11 mouse cellular contexts compared by ENCODE assay signal in the genomic region with DNA sequence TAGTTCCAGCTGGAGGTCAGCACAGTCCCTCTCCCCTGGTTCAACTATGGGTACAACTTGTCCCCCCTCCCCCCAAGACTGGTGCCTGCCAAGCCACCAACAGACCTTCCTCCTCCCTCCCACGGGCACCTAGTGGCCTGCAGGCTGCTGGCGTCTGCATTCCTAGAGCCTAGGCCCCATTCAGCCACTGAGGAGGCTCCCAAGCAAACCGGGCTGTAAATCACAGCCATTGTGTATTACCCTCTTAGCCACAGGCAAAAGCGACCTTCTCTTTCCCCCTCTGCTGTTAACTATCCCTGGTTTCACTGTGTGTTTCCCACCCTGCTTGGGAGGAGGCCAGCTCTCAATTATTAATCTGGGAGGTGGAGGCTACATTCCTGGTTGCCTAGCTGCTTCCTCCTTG. TPM values are rescaled to one million over a fixed set of nuclear protein-coding genes. Genes with fewer than 3 reads are reported as not detected.
DNase-seq lines count a peak whose midpoint lies in the region; ATAC-seq and TF ChIP-seq lines count a peak whose summit lies in the region.
"Had no signal": no experiment of that assay in that cellular context is flagged by ENCODE, and none has a peak within 500 bp of the region (broad histone marks: within the 10 kb centered on the region; RNA-seq: fewer than 3 reads in every experiment).

No protein-coding gene starts in this region.

- 18% methylated on average over 4 of the region's 4 CpGs for WGBS in heart, embryonic 16.5 days
- WGBS in hindbrain, embryonic 16.5 days = 8% methylated on average over 4 of the region's 4 CpGs
- whole genome bisulfite sequencing in limb, embryonic 14.5 days = 9% methylated on average over 4 of the region's 4 CpGs

- no peaks in the 10 kb centered on the region for H3K27me3 ChIP-seq in heart, embryonic 16.5 days (ENCODE audit: control insufficient read depth, insufficient read depth, low read length)
- H3K27me3 ChIP-seq in hindbrain, embryonic 16.5 days (replicated peaks; ENCODE audit: control insufficient read depth, insufficient read depth, low read length) = no peaks in the 10 kb centered on the region
- H3K27me3 ChIP-seq in limb, embryonic 14.5 days (ENCODE audit: control insufficient read depth, insufficient read depth, low read length) = no peaks in the 10 kb centered on the region
- H3K27me3 ChIP-seq: CH12.LX had no signal

- TF ChIP-seq POLR2A in limb, embryonic 14.5 days (IDR thresholded peaks at IDR 0.05; ENCODE audit: borderline replicate concordance, extremely low read depth, insufficient read depth, insufficient read length) = no peak

- H3K36me3 ChIP-seq in heart, embryonic 16.5 days (ENCODE audit: control insufficient read depth, insufficient read depth) = no peaks in the 10 kb centered on the region
- no peaks in the 10 kb centered on the region for H3K36me3 ChIP-seq in hindbrain, embryonic 16.5 days (ENCODE audit: control insufficient read depth, insufficient read depth, low read length)
- H3K36me3 ChIP-seq in limb, embryonic 14.5 days (ENCODE audit: control insufficient read depth, insufficient read depth, low read length) = no peaks in the 10 kb centered on the region

- H3K27ac ChIP-seq in heart, embryonic 16.5 days (ENCODE audit: low read length) = peak overlapping the region; percentile 72
- H3K27ac ChIP-seq in hindbrain, embryonic 16.5 days (ENCODE audit: low read depth, low read length) = peak overlapping the region; percentile 34; the same call in 1 of the 2 replicates
- peak overlapping the region; percentile 46 for H3K27ac ChIP-seq in limb, embryonic 14.5 days (replicated peaks; ENCODE audit: low read depth, low read length)

- no peak overlapping the region for H3K4me3 ChIP-seq in heart, embryonic 16.5 days (ENCODE audit: low read length)
- H3K4me3 ChIP-seq in hindbrain, embryonic 16.5 days (ENCODE audit: low read length) = no peak overlapping the region
- H3K4me3 ChIP-seq in limb, embryonic 14.5 days (replicated peaks; ENCODE audit: low read length) = no peak overlapping the region

- no peak for ATAC-seq in heart, embryonic 16.5 days (replicated peaks; ENCODE audit: extremely low read depth, insufficient read depth, low FRiP score)
- no peak for ATAC-seq in hindbrain, embryonic 16.5 days
- peak; percentile 45; the same call in 1 of the 2 replicates for ATAC-seq in limb, embryonic 14.5 days (ENCODE audit: low FRiP score, low read depth)
- no peak for ATAC-seq in granulocyte monocyte progenitor cell, adult 5-6 weeks (replicated peaks; ENCODE audit: poor library complexity, severe bottlenecking)

- H3K4me2 ChIP-seq in heart, embryonic 16.5 days (ENCODE audit: low read depth, low read length) = no peak overlapping the region
- no peak overlapping the region for H3K4me2 ChIP-seq in hindbrain, embryonic 16.5 days (ENCODE audit: low read length)
- no peak overlapping the region for H3K4me2 ChIP-seq in limb, embryonic 14.5 days (replicated peaks; ENCODE audit: low read depth, low read length, severe bottlenecking)

- DNase-seq in heart, postnatal 14 days = no peak
- DNase-seq in embryo, embryonic 10.5 days (ENCODE audit: low spot score) = peak; percentile 54
- peak; percentile 63 for DNase-seq in limb, embryonic 14.5 days (ENCODE audit: low spot score)
- DNase-seq in cerebellum, postnatal 25 days = no peak
- DNase-seq in left cerebral cortex, postnatal 14 days (ENCODE audit: low spot score in 2 of 2) = no peak
- DNase-seq: adrenal gland, postnatal 25 days; right cerebral cortex, postnatal 4 days had no signal

- no peaks in the 10 kb centered on the region for H3K9me3 ChIP-seq in heart, embryonic 16.5 days (replicated peaks; ENCODE audit: control insufficient read depth, low read length)
- no peaks in the 10 kb centered on the region for H3K9me3 ChIP-seq in hindbrain, embryonic 16.5 days (ENCODE audit: control insufficient read depth, low read length)
- H3K9me3 ChIP-seq in limb, embryonic 14.5 days (ENCODE audit: control insufficient read depth, low read length) = no peaks in the 10 kb centered on the region

- H3K9ac ChIP-seq in heart, embryonic 16.5 days (ENCODE audit: low read length) = peak overlapping the region; percentile 35; the same call in 1 of the 2 replicates
- no peak overlapping the region; the same call in 1 of the 2 replicates for H3K9ac ChIP-seq in hindbrain, embryonic 16.5 days (ENCODE audit: low read depth, low read length)
- no peak overlapping the region for H3K9ac ChIP-seq in limb, embryonic 14.5 days (ENCODE audit: low read depth, low read length, severe bottlenecking)

- intact Hi-C loops in heart, postnatal 14 days (cut with DNase I) = no loop called here
- intact Hi-C loops in left cerebral cortex, postnatal 14 days (cut with DNase I) = no loop called here

- peaks cover 85% of the 10 kb centered on the region for H3K4me1 ChIP-seq in heart, embryonic 16.5 days (ENCODE audit: control insufficient read depth, insufficient read depth, low read length)
- peaks cover 21% of the 10 kb centered on the region for H3K4me1 ChIP-seq in hindbrain, embryonic 16.5 days (ENCODE audit: control insufficient read depth, insufficient read depth, low read depth, low read length)
- peaks cover 80% of the 10 kb centered on the region for H3K4me1 ChIP-seq in limb, embryonic 14.5 days (ENCODE audit: control insufficient read depth, insufficient read depth, low read length)

RNA-seq across cellular contexts. Expression of a gene that starts 56.3 kb away (rescaled TPM):
- polyA plus RNA-seq in heart, embryonic 16.5 days (2015; fragmentation: Nextera tagmentation; extraction: Ambion mirVana) = 12.8 and 13.7 TPM in 2 replicates
- 10 to 100 TPM; 13.6 to 15.5 TPM for total RNA-seq in heart, postnatal 14 days (2021)
- 1.4 and 1.6 TPM in 2 replicates for polyA plus RNA-seq in hindbrain, embryonic 16.5 days (2015; fragmentation: Nextera tagmentation; extraction: Ambion mirVana)
- 23.5 and 43.1 TPM in 2 replicates for polyA plus RNA-seq in limb, embryonic 14.5 days (2012; rRNA removed)
- polyA plus RNA-seq in limb, embryonic 14.5 days (2014; fragmentation: Nextera tagmentation; extraction: Ambion mirVana) = 12.0 and 14.7 TPM in 2 replicates
- total RNA-seq in left cerebral cortex, postnatal 14 days (2021) = 1 to 10 TPM; 1.8 to 2.3 TPM
- 0.56 and 1.4 TPM in 2 replicates for total RNA-seq in granulocyte monocyte progenitor cell, adult 5-6 weeks (2014; fragmentation: Nextera tagmentation)
- total RNA-seq in granulocyte monocyte progenitor cell, adult 5-6 weeks (2017) = 1.3 and 1.7 TPM in 2 replicates
- total RNA-seq: CH12.LX had no signal

Comparison
In these comparisons a context has a peak if more than half of its experiments do, and no peak if none do; other contexts are left out.
1. DNase-seq: peak in embryo, embryonic 10.5 days (single experiment) and limb, embryonic 14.5 days (single experiment); none in heart, postnatal 14 days (0 of 2), cerebellum, postnatal 25 days (0 of 2) and left cerebral cortex, postnatal 14 days (0 of 2).
2. RNA of a gene that starts 56.3 kb away (total RNA-seq): 13.6 to 15.5 TPM in heart, postnatal 14 days; 1.8 to 2.3 TPM in left cerebral cortex, postnatal 14 days and 0.56 to 1.7 TPM in granulocyte monocyte progenitor cell, adult 5-6 weeks; every median in the first group is over 4 times any median in the second.
3. Peak in every context shown above with its lines, with median percentiles within 50 percentile points of each other: H3K27ac ChIP-seq.